Mouse (Mus musculus) small intestine, adult 2 months (tissue): ENCODE results near the gene Cpne7. TPM values are rescaled to one million over a fixed set of nuclear protein-coding genes. Genes with fewer than 3 reads are reported as not detected.

Experiments used
- H3K27ac ChIP-seq: fragments of 200-500 bp; 2 replicates; pipeline ENCODE4 v1.5.1; 2012; ENCODE audit warnings: low read depth, low read length, control low read depth, inconsistent platforms; ENCODE audit not compliant: insufficient read depth
- H3K27me3 ChIP-seq: fragments of 200-500 bp; 2 replicates; pipeline ENCODE4 v1.6.1; 2012; ENCODE audit warnings: mild to moderate bottlenecking, moderate library complexity, low read length, inconsistent platforms; ENCODE audit not compliant: control insufficient read depth, insufficient read depth
- H3K36me3 ChIP-seq: fragments of 200-500 bp; 2 replicates; pipeline ENCODE4 v1.6.1; 2012; ENCODE audit warnings: mild to moderate bottlenecking, low read length, control low read depth, inconsistent platforms; ENCODE audit not compliant: control insufficient read depth, insufficient read depth
- H3K4me1 ChIP-seq: fragments of 200-500 bp; 2 replicates; pipeline ENCODE4 v1.6.1; 2012; ENCODE audit warnings: low read length, inconsistent platforms, mixed read lengths; ENCODE audit not compliant: control insufficient read depth, insufficient read depth, insufficient read length
- H3K4me3 ChIP-seq: fragments of 200-500 bp; 2 replicates; pipeline ENCODE4 v1.5.1; 2012; ENCODE audit warnings: low read depth, mild to moderate bottlenecking, control low read depth, inconsistent platforms, low read length, moderate library complexity
- CTCF ChIP-seq: fragments of 200-500 bp; IDR thresholded peaks from 2 replicates; pipeline ENCODE4 v1.5.1; 2012; ENCODE audit warnings: low read depth, mild to moderate bottlenecking, control low read depth, inconsistent platforms, low read length, moderate library complexity, mixed read lengths; ENCODE audit not compliant: insufficient replicate concordance, insufficient read length; ENCODE audit errors: extremely low read depth
- POLR2A ChIP-seq: fragments of 200-500 bp; IDR thresholded peaks from 2 replicates; pipeline ENCODE4 v1.6.1; 2012; ENCODE audit warnings: low read depth, mild to moderate bottlenecking, control low read depth, inconsistent platforms, low read length, moderate library complexity
- WGBS: fragments of 180-500 bp; shearing (Covaris S2); methylation state at CpG from one replicate; pipeline ENCODE4 v1.1.7; 2018; 5-methylcytosine and 5-hydroxymethylcytosine counted together
- polyA plus RNA-seq: library from polyadenylated mRNA; depleted of rRNA; stranded (reverse); fragments of >200 nt; gene quantifications from 2 replicates; pipeline ENCODE4 v1.2.3, GENCODE M21; 2012; rRNA removed

The Cpne7 gene
- 0.77 and 0.94 TPM in 2 replicates for polyA plus RNA-seq

GRCm38 (mm10) chr8:123117127-123117731 lies at the start of gene Cpne7:
TSS of gene Cpne7 (plus strand) at chr8:123117374.
- H3K27ac ChIP-seq = no peak within 1 kb of the TSS
- peaks cover 30% of the 10 kb centered on the region for H3K27me3 ChIP-seq
- H3K4me3 ChIP-seq = peak within 1 kb of the TSS; percentile 56
- H3K36me3 ChIP-seq = no peaks in the 10 kb centered on the region
- H3K4me1 ChIP-seq = peaks cover 9% of the 10 kb centered on the region
- WGBS = 2% methylated on average over 51 of the region's 51 CpGs
- no peak for TF ChIP-seq POLR2A
- TF ChIP-seq CTCF = no peak

- no peak for TF ChIP-seq POLR2A
- no peak for TF ChIP-seq CTCF
- no peak overlapping the region for H3K27ac ChIP-seq
- no peak overlapping the region for H3K4me3 ChIP-seq
- 0 out of 2 replicates have a peak, but pooled peaks cover 2% of the 10 kb centered on the region for H3K4me1 ChIP-seq
- no peaks in the 10 kb centered on the region for H3K27me3 ChIP-seq
- 19% methylated on average over 4 of the region's 4 CpGs for WGBS
- peaks cover 33% of the 10 kb centered on the region for H3K36me3 ChIP-seq
These were observed 46.0 kb upstream of the Cpne7 start for GRCm38 (mm10) chr8:123071176-123071575.

DNA sequence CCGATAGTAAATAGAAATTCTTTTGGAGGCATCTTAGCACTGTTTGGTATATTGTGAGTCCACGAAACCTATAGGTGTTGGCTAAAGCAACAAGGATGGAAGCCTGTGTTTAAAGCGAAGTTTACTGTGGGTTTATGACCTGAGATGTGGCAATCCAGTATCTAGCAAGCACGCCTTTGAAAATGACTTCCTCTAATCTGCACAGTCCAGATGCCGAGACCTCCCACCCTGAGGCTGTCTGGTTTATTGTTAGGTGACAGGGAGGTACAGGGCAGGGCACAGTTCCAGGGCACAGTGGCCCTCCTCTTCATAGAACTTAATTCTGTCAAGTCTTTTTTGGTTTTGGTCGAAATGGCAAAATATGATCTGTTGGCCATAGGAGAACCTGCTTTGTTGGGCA lies 40.0 kb upstream of the Cpne7 start:
- Histone ChIP-seq H3K27me3 (no peaks in the 10 kb centered on the region), H3K27ac (no peak overlapping the region), H3K36me3 (peaks cover 62% of the 10 kb centered on the region), H3K4me3 (no peak overlapping the region), H3K4me1 (no peaks in the 10 kb centered on the region)
- 74% methylated on average over 6 of the region's 6 CpGs for WGBS
- no peak for TF ChIP-seq POLR2A

GRCm38 (mm10) chr8:123082993-123083392 lies 34.2 kb upstream of the Cpne7 start:
- no peaks in the 10 kb centered on the region for H3K27me3 ChIP-seq
- no peak overlapping the region for H3K27ac ChIP-seq
- H3K36me3 ChIP-seq = peaks cover 51% of the 10 kb centered on the region
- no peak for TF ChIP-seq POLR2A
- TF ChIP-seq CTCF = no peak
- WGBS = 91% methylated on average over 6 of the region's 6 CpGs
- H3K4me3 ChIP-seq = no peak overlapping the region
- H3K4me1 ChIP-seq = no peaks in the 10 kb centered on the region

DNA sequence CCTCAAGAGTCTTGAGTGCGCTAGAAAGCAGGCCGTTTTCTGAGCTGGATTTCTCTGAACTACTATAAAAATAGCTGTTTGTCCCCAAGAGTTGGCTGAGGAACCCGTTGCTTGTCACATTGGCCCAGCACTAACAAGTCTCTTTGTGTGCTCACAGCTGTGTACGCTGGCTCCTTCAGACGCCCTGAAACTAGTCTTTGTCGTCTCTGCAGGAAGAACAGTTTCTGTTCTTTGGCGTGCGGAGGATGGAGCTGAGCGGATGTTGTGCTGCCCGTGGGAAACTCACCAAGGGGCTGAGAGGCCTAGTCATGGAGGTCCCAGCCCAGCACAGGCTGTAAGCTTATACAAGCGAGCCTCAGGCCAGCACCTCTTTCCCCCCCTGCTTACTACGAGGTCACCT lies 33.6 kb upstream of the Cpne7 start:
- Histone ChIP-seq H3K27me3 (no peaks in the 10 kb centered on the region), H3K4me1 (no peaks in the 10 kb centered on the region), H3K36me3 (peaks cover 51% of the 10 kb centered on the region), H3K4me3 (no peak overlapping the region), H3K27ac (no peak overlapping the region)
- no peak for TF ChIP-seq CTCF
- no peak for TF ChIP-seq POLR2A
- WGBS = 91% methylated on average over 12 of the region's 12 CpGs

- TF ChIP-seq CTCF = no peak
- no peak for TF ChIP-seq POLR2A
- H3K27ac ChIP-seq = no peak overlapping the region
These were observed 29.9 kb upstream of the Cpne7 start for GRCm38 (mm10) chr8:123087289-123087688.

GRCm38 (mm10) chr8:123097216-123097615 lies 20.0 kb upstream of the Cpne7 start:
- TF ChIP-seq POLR2A (no peak), CTCF (no peak)
- Histone ChIP-seq H3K27me3 (no peaks in the 10 kb centered on the region), H3K27ac (no peak overlapping the region), H3K4me3 (no peak overlapping the region), H3K4me1 (no peaks in the 10 kb centered on the region), H3K36me3 (peaks cover 38% of the 10 kb centered on the region)
- 80% methylated on average over 11 of the region's 11 CpGs for WGBS

More at GRCm38 (mm10) chr8:123087289-123087688, 29.9 kb upstream of the Cpne7 start:
- H3K27me3 ChIP-seq = no peaks in the 10 kb centered on the region
- WGBS = 83% methylated on average over 9 of the region's 9 CpGs
- peaks cover 62% of the 10 kb centered on the region for H3K36me3 ChIP-seq
- H3K4me1 ChIP-seq = no peaks in the 10 kb centered on the region
- H3K4me3 ChIP-seq = no peak overlapping the region
